Mouse (Mus musculus) layer of hippocampus, adult 8-10 months (tissue): ENCODE results near the gene Bank1. TPM values are rescaled to one million over a fixed set of nuclear protein-coding genes. Genes with fewer than 3 reads are reported as not detected.
A peak's percentile ranks its signal among the peaks of the same experiment; 100 is the strongest.

Experiments used
- DNase-seq, 2 experiments: peaks; one replicate each; pipeline ENCODE4 v3.0.0; 2022; ENCODE audit warnings: low spot score in 2 of 2
- total RNA-seq, 4 experiments: library from RNA; stranded (reverse); gene quantifications; 2 replicates each; pipeline ENCODE4 v1.2.4; 2022

Gene Bank1
- total RNA-seq, 4 experiments from 2014 or later, result 1.3 to 1.7 (median 1.5) TPM

GRCm38 (mm10) chr3:136010616-136011015 lies 315.2 kb downstream of the Bank1 start:
- no peak for DNase-seq

DNA sequence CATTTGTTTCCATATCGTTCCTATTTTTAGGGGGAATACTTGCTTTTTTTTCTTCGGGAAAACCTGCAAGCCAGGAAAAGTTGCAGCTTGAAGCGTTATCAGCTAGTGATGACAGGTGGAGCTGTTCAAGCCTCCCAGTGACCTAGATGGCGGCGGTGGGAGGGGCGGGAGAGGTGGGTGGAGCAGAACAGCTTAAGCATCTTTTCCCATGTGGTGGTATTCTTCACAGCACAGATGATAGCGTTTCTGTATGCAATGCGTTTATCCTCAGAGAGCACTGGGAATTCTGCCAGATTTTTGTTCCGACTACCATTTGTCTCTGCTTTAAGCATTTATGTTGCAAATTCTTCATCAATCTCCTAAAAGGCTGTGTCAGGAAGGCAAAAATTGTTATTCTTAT lies 318.0 kb downstream of the Bank1 start:
- DNase-seq, result peak; percentile 72 to 75

DNA sequence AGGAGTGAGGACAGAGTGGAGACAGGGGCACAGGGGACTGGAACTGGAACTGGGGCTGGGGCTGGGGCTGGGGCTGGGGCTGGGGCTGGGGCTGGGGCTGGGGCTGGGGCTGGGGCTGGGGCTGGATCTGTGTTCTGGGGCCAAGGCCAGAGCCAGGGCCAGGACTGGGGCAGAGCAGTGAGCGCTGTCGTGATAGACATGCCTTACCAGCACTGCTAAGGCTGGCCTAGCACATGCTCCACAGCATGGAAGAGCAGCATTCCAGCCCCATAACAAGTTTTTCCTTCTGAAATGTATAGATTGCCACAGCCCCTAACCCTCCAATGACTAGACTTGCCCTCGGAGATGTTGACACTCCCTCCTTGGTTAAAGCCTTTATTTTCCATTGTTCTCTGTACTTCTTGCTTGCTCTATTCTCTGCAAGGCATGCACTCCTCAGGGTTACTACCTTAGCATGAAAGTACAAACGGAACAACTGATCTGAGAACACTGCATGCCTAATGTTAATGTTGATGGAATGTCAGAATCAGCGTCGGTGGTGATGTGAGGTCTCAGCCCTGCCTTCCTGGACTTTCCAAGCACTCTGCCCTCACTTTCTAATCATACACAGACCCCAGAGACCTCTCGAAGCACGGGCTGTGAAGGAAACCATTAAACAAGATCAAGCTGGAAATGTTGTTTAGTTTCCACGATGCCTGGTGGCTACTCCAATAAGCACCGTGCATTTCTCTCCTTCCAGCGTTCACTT lies 318.6 kb downstream of the Bank1 start:
- no peak for DNase-seq
